Mouse (Mus musculus) G1E (cell line): ENCODE data around the gene Gm3854.

Experiments
- CTCF ChIP-seq: IDR thresholded peaks from 2 replicates; pipeline ENCODE4 v1.5.1; 2012; ENCODE audit warnings: low read depth, low read length, inconsistent platforms, mixed read lengths
- GATA1 ChIP-seq: IDR thresholded peaks from 2 replicates; pipeline ENCODE4 v1.6.1; 2012; ENCODE audit warnings: borderline replicate concordance, low read length, inconsistent platforms, mixed read lengths
- GATA2 ChIP-seq: IDR thresholded peaks from 2 replicates; pipeline ENCODE4 v1.6.1; 2012; ENCODE audit warnings: low read depth, low read length, inconsistent platforms, borderline replicate concordance
- POLR2AphosphoS5 ChIP-seq: IDR thresholded peaks from 2 replicates; pipeline ENCODE4 v1.6.1; 2012; ENCODE audit warnings: low read depth, low read length, inconsistent platforms; ENCODE audit not compliant: insufficient replicate concordance
- TAL1 ChIP-seq: conservative IDR thresholded peaks from 2 replicates; pipeline ENCODE4 v1.6.1; 2012; ENCODE audit warnings: low read depth, low read length, inconsistent platforms, mixed read lengths

GRCm38 (mm10) chr7:6383044-6383455 lies 39.5 kb downstream of the Gm3854 start, which contains the start of gene Zfp28:
- TF ChIP-seq CTCF (no peak), GATA1 (no peak), TAL1 (no peak), GATA2 (no peak), POLR2AphosphoS5 (no peak)
